Mouse (Mus musculus): ENCODE measurements around the gene Ankrd13a. TPM values are rescaled to one million over a fixed set of nuclear protein-coding genes. Genes with fewer than 3 reads are reported as not detected.

Gene Ankrd13a
- total and polyA plus RNA-seq, 3 experiments = 110 to 184 (median 180) TPM

DNA sequence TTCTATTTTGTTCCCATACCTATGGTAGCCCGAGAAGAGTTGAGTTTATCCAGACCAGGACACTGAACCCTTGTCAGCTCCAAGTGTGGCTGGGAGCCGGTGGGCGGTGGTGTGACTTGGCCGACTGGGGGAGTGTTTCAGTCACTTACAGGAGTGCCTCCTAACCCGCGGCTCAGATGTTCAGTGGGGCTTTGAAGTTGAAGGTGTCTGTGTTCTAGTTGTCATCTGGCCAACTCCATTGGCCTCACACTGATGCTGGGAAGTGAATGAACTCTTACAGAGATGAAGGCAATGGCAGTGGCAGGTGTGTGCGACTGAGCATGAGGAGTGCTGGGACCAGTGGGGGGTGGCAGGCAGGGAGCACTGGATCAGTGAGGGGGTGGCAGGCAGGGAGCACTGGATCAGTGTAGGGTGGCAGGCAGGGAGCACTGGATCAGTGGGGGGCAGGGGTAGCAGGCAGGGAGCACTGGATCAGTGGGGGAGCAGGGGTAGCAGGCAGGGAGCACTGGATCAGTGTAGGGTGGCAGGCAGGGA, 5.5 kb downstream of the Ankrd13a start:
- Histone ChIP-seq H3K4me1 (ENCODE audit: control insufficient read depth in 1 of 2, insufficient read depth in 2 of 2, low read length in 2 of 2) (peaks cover 31 to 71% of the 10 kb centered on the region in 2 experiments), H3K27ac (ENCODE audit: control insufficient read depth, low read depth, low read length) (peak overlapping the region; percentile 57; the same call in 1 of the 2 replicates), H3K27me3 (ENCODE audit: control insufficient read depth in 1 of 2, insufficient read depth in 2 of 2, low read length in 2 of 2) (no peaks in the 10 kb centered on the region), H3K79me2 (ENCODE audit: control insufficient read depth, insufficient read depth, low read length, poor library complexity) (peaks cover 83% of the 10 kb centered on the region), H3K9ac (ENCODE audit: control insufficient read depth, low read depth, low read length, poor library complexity, severe bottlenecking) (no peak overlapping the region), H3K9me3 (replicated peaks; ENCODE audit: insufficient read depth, low read length) (no peaks in the 10 kb centered on the region), H3K4me3 (ENCODE audit: control insufficient read depth in 1 of 2, insufficient read depth in 1 of 2, low read depth in 2 of 2, low read length in 2 of 2) (no peak overlapping the region), H3K36me3 (ENCODE audit: control insufficient read depth in 1 of 2, insufficient read depth in 2 of 2, low read length in 2 of 2) (peaks cover 1 to 63% of the 10 kb centered on the region in 2 experiments; a peak in 3 of 4 replicates)
- DNase-seq (ENCODE audit: low read depth, low spot score) = no peak
- TF ChIP-seq RAD21 (IDR thresholded peaks at IDR 0.05; ENCODE audit: low read depth, low read length) (no peak), E2F4 (IDR thresholded peaks at IDR 0.05; ENCODE audit: borderline replicate concordance, low read depth, low read length) (no peak), USF2 (IDR thresholded peaks at IDR 0.05; ENCODE audit: borderline replicate concordance in 1 of 2, insufficient read depth in 1 of 2, low read depth in 1 of 2, low read length in 2 of 2) (no peak), USF1 (IDR thresholded peaks at IDR 0.05; ENCODE audit: low read depth, low read length) (no peak), ELF1 (IDR thresholded peaks at IDR 0.05; ENCODE audit: low read depth, low read length) (no peak), ZMIZ1 (IDR thresholded peaks at IDR 0.05; ENCODE audit: low read depth, low read length) (no peak), POLR2AphosphoS2 (IDR thresholded peaks at IDR 0.05; ENCODE audit: low read length) (no peak), TAL1 (IDR thresholded peaks at IDR 0.05; ENCODE audit: low read length) (no peak), CHD2 (IDR thresholded peaks at IDR 0.05; ENCODE audit: low read length) (no peak), UBTF (IDR thresholded peaks at IDR 0.05; ENCODE audit: borderline replicate concordance, insufficient read depth, low read depth, low read length) (no peak), POLR2A (IDR thresholded peaks at IDR 0.05; ENCODE audit: control insufficient read depth in 1 of 2, insufficient read depth in 1 of 2, low read depth in 1 of 2, low read length in 2 of 2, poor library complexity in 1 of 2) (no peak), POLR2AphosphoS5 (IDR thresholded peaks at IDR 0.05; ENCODE audit: borderline replicate concordance, low read depth, low read length) (no peak), ZKSCAN1 (IDR thresholded peaks at IDR 0.05; ENCODE audit: low read depth, low read length) (no peak), MAFK (IDR thresholded peaks at IDR 0.05; ENCODE audit: borderline replicate concordance, low read depth, low read length) (no peak), GABPA (IDR thresholded peaks at IDR 0.05; ENCODE audit: low read depth, low read length) (no peak), KAT2A (conservative IDR thresholded peaks at IDR 0.05; ENCODE audit: low read depth, low read length) (no peak), MAX (IDR thresholded peaks at IDR 0.05; ENCODE audit: low read length) (no peak), NELFE (IDR thresholded peaks at IDR 0.05; ENCODE audit: low read depth, low read length) (no peak), ZC3H11A (IDR thresholded peaks at IDR 0.05; ENCODE audit: low read depth, low read length) (no peak), SMC3 (IDR thresholded peaks at IDR 0.05; ENCODE audit: low read depth, low read length) (no peak)

DNA sequence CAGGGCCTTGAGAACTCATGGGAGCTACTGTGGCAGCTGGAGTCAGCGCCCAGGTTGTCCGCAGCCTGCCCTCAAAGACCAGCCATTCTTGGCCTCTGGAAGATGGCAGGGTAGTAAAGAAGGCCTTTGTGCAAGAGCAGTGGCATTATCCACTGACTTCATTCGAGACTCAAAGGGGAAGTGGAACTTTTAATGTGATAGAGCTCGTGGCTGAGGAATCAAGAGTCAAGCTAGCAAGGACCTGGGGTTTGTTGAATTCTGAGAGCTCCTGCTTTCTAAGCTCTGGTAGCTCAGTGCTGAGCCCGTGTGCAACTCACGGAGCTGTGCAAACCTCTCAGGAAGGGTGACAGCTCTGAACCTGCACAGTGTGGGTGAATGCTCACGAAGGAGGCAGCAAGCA, 6.4 kb downstream of the Ankrd13a start:
- Histone ChIP-seq H3K27me3 (ENCODE audit: control insufficient read depth in 1 of 2, insufficient read depth in 2 of 2, low read length in 2 of 2) (no peaks in the 10 kb centered on the region), H3K4me1 (ENCODE audit: control insufficient read depth in 1 of 2, insufficient read depth in 2 of 2, low read length in 2 of 2) (peaks cover 37 to 78% of the 10 kb centered on the region in 2 experiments), H3K9ac (ENCODE audit: control insufficient read depth, low read depth, low read length, poor library complexity, severe bottlenecking) (peak overlapping the region; percentile 21; the same call in 1 of the 2 replicates), H3K79me2 (ENCODE audit: control insufficient read depth, insufficient read depth, low read length, poor library complexity) (peaks cover 80% of the 10 kb centered on the region), H3K9me3 (replicated peaks; ENCODE audit: insufficient read depth, low read length) (no peaks in the 10 kb centered on the region), H3K27ac (ENCODE audit: control insufficient read depth, low read depth, low read length) (peak overlapping the region; percentile 57), H3K36me3 (ENCODE audit: control insufficient read depth in 1 of 2, insufficient read depth in 2 of 2, low read length in 2 of 2) (peaks cover 1 to 69% of the 10 kb centered on the region in 2 experiments), H3K4me3 (ENCODE audit: control insufficient read depth in 1 of 2, insufficient read depth in 1 of 2, low read depth in 2 of 2, low read length in 2 of 2) (no peak overlapping the region)
- peak; percentile 70 for DNase-seq (ENCODE audit: low read depth, low spot score)
- peak; percentile 27; the same call in 1 of the 2 replicates for TF ChIP-seq ETS1 (IDR thresholded peaks at IDR 0.05; ENCODE audit: low read depth, low read length)
- TF ChIP-seq RAD21 (IDR thresholded peaks at IDR 0.05; ENCODE audit: low read depth, low read length) = no peak
- no peak for TF ChIP-seq BHLHE40 (IDR thresholded peaks at IDR 0.05; ENCODE audit: borderline replicate concordance, low read depth, low read length)
- TF ChIP-seq JUND (IDR thresholded peaks at IDR 0.05; ENCODE audit: low read depth, low read length) = no peak
- peak; percentile 51; the same call in 1 of the 2 replicates for TF ChIP-seq SIN3A (IDR thresholded peaks at IDR 0.05; ENCODE audit: low read length)
- 0 out of 2 replicates have a peak, but pooled peaks have one; percentile 24 for TF ChIP-seq MXI1 (IDR thresholded peaks at IDR 0.05; ENCODE audit: low read depth, low read length)
- no peak for TF ChIP-seq ZNF384 (IDR thresholded peaks at IDR 0.05; ENCODE audit: low read depth, low read length)
- peak; percentile 67; the same call in 1 of the 2 replicates for TF ChIP-seq MAX (IDR thresholded peaks at IDR 0.05; ENCODE audit: low read length)
- peak; percentile 35; the same call in 1 of the 2 replicates for TF ChIP-seq HCFC1 (IDR thresholded peaks at IDR 0.05; ENCODE audit: low read depth, low read length)
- no peak for TF ChIP-seq TCF12 (IDR thresholded peaks at IDR 0.05; ENCODE audit: low read depth, low read length)
- no peak for TF ChIP-seq UBTF (IDR thresholded peaks at IDR 0.05; ENCODE audit: borderline replicate concordance, insufficient read depth, low read depth, low read length)
- no peak for TF ChIP-seq USF2 (IDR thresholded peaks at IDR 0.05; ENCODE audit: borderline replicate concordance in 1 of 2, insufficient read depth in 1 of 2, low read depth in 1 of 2, low read length in 2 of 2)

Measured in MEL (cell line).